Mouse (Mus musculus) gastrocnemius, postnatal 14 days (tissue): ENCODE data around the gene Nppc. TPM values are rescaled to one million over a fixed set of nuclear protein-coding genes. Genes with fewer than 3 reads are reported as not detected.

Experiments used
- microRNA-seq, 2 experiments: library from miRNA; unstranded; fragments of <30 nt; microRNA quantifications; one replicate each; pipeline ENCODE4 v1.2.0; 2021
- total RNA-seq, 2 experiments: library from RNA; stranded (reverse); gene quantifications; 2 replicates each; pipeline ENCODE4 v1.2.3; 2021

The Nppc gene
- total RNA-seq, 2 experiments from 2014 or later: 0.51 to 2.3 TPM

Small RNA genes lying within 50 kb of the gene (microRNA-seq; reads per million reads assigned to microRNA genes)
- 0 reads per million in 2 experiments for gene Gm22955

Other genes with a start within 250 kb of the Nppc start
- gene Nmur1, start 244.3 kb downstream of the Nppc start, total RNA-seq: not detected
- not detected for gene Tex44, start 244.2 kb downstream of the Nppc start, total RNA-seq
- gene Ptma, start 143.8 kb downstream of the Nppc start, total RNA-seq: 100 to 1,000 TPM; 184 to 248 TPM
- gene Pde6d, start 87.9 kb downstream of the Nppc start, total RNA-seq: 10 to 100 TPM; 25.0 to 30.2 TPM
- 1 to 10 TPM; 8.2 to 9.6 TPM for gene Cops7b, start 87.7 kb downstream of the Nppc start, total RNA-seq
- gene Dis3l2, start 33.2 kb upstream of the Nppc start, total RNA-seq: 10 to 100 TPM; 11.1 to 12.0 TPM